Mouse (Mus musculus) midbrain, embryonic 13.5 days (tissue): Measurements from ENCODE around the gene Hmga2. TPM values are rescaled to one million over a fixed set of nuclear protein-coding genes. Genes with fewer than 3 reads are reported as not detected.
A peak's percentile ranks its signal among the peaks of the same experiment; 100 is the strongest.
"Not testable (repeated sequence)": the region's sequence is repeated elsewhere in the genome, so short reads cannot be mapped to it uniquely, and the experiment has no call there.

Source experiments
- ATAC-seq: fragments of 200-750 bp; cut with Nextera tagmentation; 2 replicates; pipeline ENCODE4 v1.8.0; 2017; ENCODE audit warnings: mild to moderate bottlenecking, moderate TSS enrichment, moderate library complexity
- H3K27ac ChIP-seq: fragments of 300-500 bp; sonication (generic); 2 replicates; pipeline ENCODE4 v1.5.1; 2015; ENCODE audit warnings: inconsistent platforms, mild to moderate bottlenecking, moderate library complexity
- H3K27me3 ChIP-seq: fragments of 300-500 bp; sonication (generic); 2 replicates; pipeline ENCODE4 v1.6.1; 2015; ENCODE audit warnings: mild to moderate bottlenecking, inconsistent platforms
- H3K36me3 ChIP-seq: fragments of 300-500 bp; sonication (generic); 2 replicates; pipeline ENCODE4 v1.6.1; 2015; ENCODE audit warnings: mild to moderate bottlenecking, inconsistent platforms
- H3K4me1 ChIP-seq: fragments of 300-500 bp; sonication (generic); replicated peaks from 2 replicates; pipeline ENCODE4 v1.6.1; 2015; ENCODE audit warnings: inconsistent platforms
- H3K4me2 ChIP-seq: fragments of 300-500 bp; sonication (generic); replicated peaks from 2 replicates; pipeline ENCODE4 v1.6.1; 2015; ENCODE audit warnings: moderate library complexity, mild to moderate bottlenecking, inconsistent platforms
- H3K4me3 ChIP-seq: fragments of 300-500 bp; sonication (generic); replicated peaks from 2 replicates; pipeline ENCODE4 v1.5.1; 2015; ENCODE audit warnings: mild to moderate bottlenecking, inconsistent platforms
- H3K9ac ChIP-seq: fragments of 300-500 bp; sonication (generic); replicated peaks from 2 replicates; pipeline ENCODE4 v1.6.1; 2015; ENCODE audit warnings: mild to moderate bottlenecking, inconsistent platforms
- H3K9me3 ChIP-seq: fragments of 300-500 bp; sonication (generic); 2 replicates; pipeline ENCODE4 v1.6.1; 2016; ENCODE audit warnings: mild to moderate bottlenecking, inconsistent platforms
- WGBS: fragments of 180-500 bp; shearing (Covaris S2); methylation state at CpG from one replicate; pipeline ENCODE4 v1.1.7; 2015; 5-methylcytosine and 5-hydroxymethylcytosine counted together
- polyA plus RNA-seq: library from polyadenylated mRNA; unstranded; fragments of >200 nt; fragmentation: Nextera tagmentation; extraction: Ambion mirVana; gene quantifications from 2 replicates; pipeline ENCODE4 v1.2.1, GENCODE M21; 2015

The Hmga2 gene
- polyA plus RNA-seq, 1 experiment from 2014 or later, result 3.6 TPM

- WGBS, result 33% methylated on average over 8 of the region's 8 CpGs
- peaks cover 2% of the 10 kb centered on the region; the same call in 1 of the 2 replicates for H3K27me3 ChIP-seq
Observed at GRCm38 (mm10) chr10:120388400-120388871, 87.8 kb downstream of the Hmga2 start.

DNA sequence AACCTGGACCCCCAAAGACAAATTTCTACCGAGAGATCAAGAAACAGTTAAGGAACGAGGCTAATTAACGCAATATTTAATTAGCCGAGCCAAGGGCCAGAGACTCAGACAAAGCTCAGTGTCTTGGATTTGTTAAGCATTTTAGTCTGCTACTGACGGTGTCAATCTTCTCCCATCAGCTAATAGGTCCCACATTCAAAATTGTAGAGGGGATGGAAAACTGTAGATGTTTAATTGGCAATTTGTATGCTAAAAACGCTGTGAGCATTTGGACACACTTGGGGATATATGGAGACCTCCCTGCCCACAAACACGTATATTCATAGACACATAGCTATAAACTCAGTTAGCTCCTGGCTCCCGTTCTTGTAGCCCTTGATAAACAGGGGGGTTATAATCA lies 89.2 kb downstream of the Hmga2 start:
- no peak overlapping the region for H3K9ac ChIP-seq
- H3K4me1 ChIP-seq, result peaks cover 33% of the 10 kb centered on the region
- H3K27ac ChIP-seq, result no peak overlapping the region
- no peak overlapping the region for H3K4me2 ChIP-seq
- no peak for ATAC-seq
- H3K9me3 ChIP-seq, result no peaks in the 10 kb centered on the region
- no peak overlapping the region for H3K4me3 ChIP-seq
- H3K27me3 ChIP-seq, result peaks cover 2% of the 10 kb centered on the region; the same call in 1 of the 2 replicates
- H3K36me3 ChIP-seq, result no peaks in the 10 kb centered on the region
- WGBS, result 76% methylated on average over 8 of the region's 8 CpGs

More at GRCm38 (mm10) chr10:120388400-120388871, 87.8 kb downstream of the Hmga2 start:
- Histone ChIP-seq H3K27ac (no peak overlapping the region), H3K9ac (no peak overlapping the region), H3K9me3 (no peaks in the 10 kb centered on the region), H3K4me3 (no peak overlapping the region), H3K36me3 (no peaks in the 10 kb centered on the region), H3K4me2 (no peak overlapping the region), H3K4me1 (peaks cover 36% of the 10 kb centered on the region)
- no peak for ATAC-seq

DNA sequence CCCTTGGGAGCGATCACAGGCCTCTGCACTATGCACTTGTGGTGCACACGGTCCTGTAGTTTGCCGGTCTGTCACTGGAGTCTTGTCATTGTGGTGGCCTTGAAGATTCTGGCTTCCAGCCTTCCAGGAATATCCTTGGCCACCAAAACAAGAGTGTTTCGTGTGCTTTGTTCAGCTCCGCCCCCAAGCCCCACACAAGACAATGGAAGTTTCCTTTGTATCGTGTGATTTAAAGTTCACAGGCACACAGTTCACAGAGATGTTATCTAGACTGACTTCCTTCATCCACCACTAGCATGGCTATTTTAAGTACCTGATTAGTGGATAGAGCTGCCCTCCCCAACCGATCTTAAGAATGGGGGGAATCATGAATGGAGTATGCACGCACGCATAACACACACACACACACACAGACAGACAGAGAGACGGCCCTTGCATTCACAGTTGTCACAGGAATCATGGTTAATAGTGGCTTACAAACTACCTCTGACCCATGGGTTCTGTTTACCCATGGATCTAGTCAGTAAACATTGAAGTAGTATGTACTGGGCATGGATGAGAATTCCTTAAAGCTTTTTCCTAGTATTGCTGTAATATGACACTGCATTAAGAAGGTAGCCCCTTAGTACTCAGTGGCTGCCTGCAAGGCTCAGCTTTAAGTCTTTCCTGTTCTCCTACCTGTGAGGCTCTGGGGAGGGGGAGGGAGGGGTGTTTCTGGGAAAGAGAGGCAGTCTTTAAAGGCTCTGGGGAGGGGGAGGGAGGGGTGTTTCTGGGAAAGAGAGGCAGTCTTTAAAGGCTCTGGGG lies 91.3 kb downstream of the Hmga2 start:
- no peak overlapping the region for H3K4me2 ChIP-seq
- H3K4me1 ChIP-seq, result peaks cover 19% of the 10 kb centered on the region
- H3K36me3 ChIP-seq, result no peaks in the 10 kb centered on the region
- 63% methylated on average over 10 of the region's 10 CpGs for whole genome bisulfite sequencing
- H3K4me3 ChIP-seq, result no peak overlapping the region
- H3K27me3 ChIP-seq, result no peaks in the 10 kb centered on the region
- no peak overlapping the region for H3K27ac ChIP-seq
- no peak overlapping the region for H3K9ac ChIP-seq
- no peaks in the 10 kb centered on the region for H3K9me3 ChIP-seq
- 0 out of 2 replicates have a peak, but pooled peaks have one; percentile 14 for ATAC-seq

- 86% methylated on average over 7 of the region's 7 CpGs for WGBS
- no peaks in the 10 kb centered on the region for H3K27me3 ChIP-seq
- H3K27ac ChIP-seq, result no peak overlapping the region
- peaks cover 19% of the 10 kb centered on the region for H3K4me1 ChIP-seq
- H3K9me3 ChIP-seq, result no peaks in the 10 kb centered on the region
- no peak overlapping the region for H3K9ac ChIP-seq
- H3K4me3 ChIP-seq, result no peak overlapping the region
- no peaks in the 10 kb centered on the region for H3K36me3 ChIP-seq
- no peak for ATAC-seq
- no peak overlapping the region for H3K4me2 ChIP-seq
Observed at GRCm38 (mm10) chr10:120384040-120384439, 92.2 kb downstream of the Hmga2 start.

- WGBS, result 67% methylated on average over 3 of the region's 3 CpGs
- 0 out of 2 replicates have a peak overlapping the region, but pooled peaks have one; percentile 25 for H3K4me2 ChIP-seq
- peaks cover 21% of the 10 kb centered on the region for H3K4me1 ChIP-seq
- H3K27ac ChIP-seq, result 0 out of 2 replicates have a peak overlapping the region, but pooled peaks have one; percentile 4
- H3K27me3 ChIP-seq, result no peaks in the 10 kb centered on the region
- H3K36me3 ChIP-seq, result no peaks in the 10 kb centered on the region
- H3K9me3 ChIP-seq, result no peaks in the 10 kb centered on the region
- H3K4me3 ChIP-seq, result no peak overlapping the region
- no peak overlapping the region for H3K9ac ChIP-seq
- peak; percentile 34; the same call in 1 of the 2 replicates for ATAC-seq
Observed at GRCm38 (mm10) chr10:120377795-120378194, 98.5 kb downstream of the Hmga2 start.

- peak; percentile 94 for ATAC-seq
- H3K27ac ChIP-seq, result 0 out of 2 replicates have a peak overlapping the region, but pooled peaks have one; percentile 4
- no peaks in the 10 kb centered on the region for H3K27me3 ChIP-seq
- no peaks in the 10 kb centered on the region for H3K9me3 ChIP-seq
- H3K4me1 ChIP-seq, result peaks cover 21% of the 10 kb centered on the region
- no peak overlapping the region for H3K4me3 ChIP-seq
- H3K9ac ChIP-seq, result no peak overlapping the region
- no peaks in the 10 kb centered on the region for H3K36me3 ChIP-seq
- WGBS, result 13% methylated on average over 19 of the region's 19 CpGs
- peak overlapping the region; percentile 25; the same call in 1 of the 2 replicates for H3K4me2 ChIP-seq
Observed at GRCm38 (mm10) chr10:120377327-120377752, 98.9 kb downstream of the Hmga2 start.

- H3K27ac ChIP-seq, result no peak overlapping the region
- H3K27me3 ChIP-seq, result no peaks in the 10 kb centered on the region
- peaks cover 21% of the 10 kb centered on the region for H3K4me1 ChIP-seq
- WGBS, result 92% methylated on average over 14 of the region's 14 CpGs
- no peak overlapping the region for H3K4me3 ChIP-seq
- H3K4me2 ChIP-seq, result no peak overlapping the region
- no peak overlapping the region for H3K9ac ChIP-seq
- ATAC-seq, result no peak
- no peaks in the 10 kb centered on the region for H3K9me3 ChIP-seq
- H3K36me3 ChIP-seq, result no peaks in the 10 kb centered on the region
Observed at GRCm38 (mm10) chr10:120375438-120375837, 100.8 kb downstream of the Hmga2 start.

DNA sequence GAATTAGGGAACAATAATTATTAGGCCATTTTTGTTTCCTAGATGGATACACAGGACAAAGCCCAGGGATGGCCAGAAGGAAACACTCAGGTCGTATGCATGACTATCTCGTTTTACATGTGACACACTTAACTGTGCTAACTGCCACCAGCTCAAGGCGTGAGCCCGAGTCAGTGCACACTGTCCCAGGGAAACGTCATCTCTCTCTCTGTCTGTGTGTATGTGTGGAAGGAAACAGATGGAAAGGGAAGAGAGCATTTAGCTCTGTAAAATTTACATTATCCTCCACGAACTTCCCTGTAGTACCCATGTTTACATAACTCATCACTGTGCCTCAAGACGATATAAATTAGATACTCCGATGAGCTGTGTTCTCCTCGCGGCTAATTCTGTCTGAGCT lies 105.1 kb downstream of the Hmga2 start:
- Histone ChIP-seq H3K27me3 (no peaks in the 10 kb centered on the region), H3K9me3 (no peaks in the 10 kb centered on the region), H3K4me2 (no peak overlapping the region), H3K9ac (no peak overlapping the region), H3K36me3 (no peaks in the 10 kb centered on the region), H3K4me3 (no peak overlapping the region), H3K27ac (no peak overlapping the region; the same call in 1 of the 2 replicates), H3K4me1 (0 out of 2 replicates have a peak, but pooled peaks cover 3% of the 10 kb centered on the region)
- ATAC-seq, result no peak
- WGBS, result 74% methylated on average over 10 of the region's 10 CpGs

- 83% methylated on average over 21 of the region's 21 CpGs for WGBS
- H3K27ac ChIP-seq, result no peak overlapping the region
- no peaks in the 10 kb centered on the region for H3K9me3 ChIP-seq
- H3K27me3 ChIP-seq, result no peaks in the 10 kb centered on the region
- no peak overlapping the region for H3K9ac ChIP-seq
- H3K36me3 ChIP-seq, result no peaks in the 10 kb centered on the region
- ATAC-seq, result no peak
- no peak overlapping the region for H3K4me2 ChIP-seq
- H3K4me1 ChIP-seq, result peaks cover 10% of the 10 kb centered on the region
- no peak overlapping the region for H3K4me3 ChIP-seq
Observed at GRCm38 (mm10) chr10:120369187-120369805, 107.0 kb downstream of the Hmga2 start.

GRCm38 (mm10) chr10:120366173-120366592 lies 110.1 kb downstream of the Hmga2 start:
- WGBS, result 81% methylated on average over 3 of the region's 3 CpGs
- H3K4me2 ChIP-seq, result peak overlapping the region; percentile 11; the same call in 1 of the 2 replicates
- not testable (repeated sequence) for H3K9me3 ChIP-seq, H3K4me1 ChIP-seq, H3K27me3 ChIP-seq, H3K9ac ChIP-seq, H3K36me3 ChIP-seq, H3K4me3 ChIP-seq, H3K27ac ChIP-seq, ATAC-seq

GRCm38 (mm10) chr10:120365380-120366172 lies 110.7 kb downstream of the Hmga2 start:
- H3K4me1 ChIP-seq, result peaks cover 10% of the 10 kb centered on the region
- H3K27ac ChIP-seq, result no peak overlapping the region
- peak overlapping the region; percentile 11; the same call in 1 of the 2 replicates for H3K4me2 ChIP-seq
- H3K36me3 ChIP-seq, result no peaks in the 10 kb centered on the region
- H3K27me3 ChIP-seq, result no peaks in the 10 kb centered on the region
- WGBS, result 31% methylated on average over 24 of the region's 24 CpGs
- ATAC-seq, result peak; percentile 48; the same call in 1 of the 2 replicates
- no peak overlapping the region for H3K9ac ChIP-seq
- no peak overlapping the region for H3K4me3 ChIP-seq
- H3K9me3 ChIP-seq, result no peaks in the 10 kb centered on the region
